ENCODE assay signal across 8 mouse cellular contexts in genomic region chr5:104571282-104571921, GRCm38 (mm10).
A peak's percentile ranks its signal among the peaks of the same experiment; 100 is the strongest.
DNase-seq lines count a peak whose midpoint lies in the region; ATAC-seq lines count a peak whose summit lies in the region.
"Not testable (repeated sequence)": the region's sequence is repeated elsewhere in the genome, so short reads cannot be mapped to it uniquely, and the experiment has no call there.

No protein-coding gene starts in this region.

- ATAC-seq in heart, embryonic 13.5 days (ENCODE audit: extremely low read depth, insufficient number of reproducible peaks, low FRiP score, low TSS enrichment): peak; percentile 98
- peak; percentile 99 for ATAC-seq in liver, embryonic 12.5 days
- ATAC-seq in stomach, embryonic 15.5 days (ENCODE audit: insufficient read depth, low FRiP score, low read depth): peak; percentile 99

- H3K36me3 ChIP-seq in heart, embryonic 13.5 days: peaks cover 24% of the 10 kb centered on the region
- peaks cover 11% of the 10 kb centered on the region for H3K36me3 ChIP-seq in liver, embryonic 12.5 days
- H3K36me3 ChIP-seq in stomach, embryonic 15.5 days: not testable (repeated sequence)

- DNase-seq in CD4-positive, CD25-positive, alpha-beta regulatory T cell, adult 2 months (ENCODE audit: low read depth, low spot score): peak; percentile 90
- peak; percentile 26 for DNase-seq in fat pad, adult 2 months (ENCODE audit: extremely low read depth, low read depth, low spot score)
- DNase-seq in kidney, postnatal 10 days: peak; percentile 86
- DNase-seq in natural killer cell, adult 2 months (ENCODE audit: low spot score in 2 of 2): peak; percentile 90 to 91

- peak overlapping the region; percentile 75 for H3K4me2 ChIP-seq in heart, embryonic 13.5 days
- peak overlapping the region; percentile 67 for H3K4me2 ChIP-seq in liver, embryonic 12.5 days
- H3K4me2 ChIP-seq in stomach, embryonic 15.5 days: peak overlapping the region; percentile 49

- peak overlapping the region; percentile 100 for H3K4me3 ChIP-seq in brown adipose tissue, adult 24 weeks (ENCODE audit: insufficient read depth, low read depth, low read length)
- peak overlapping the region; percentile 77 for H3K4me3 ChIP-seq in heart, embryonic 13.5 days
- H3K4me3 ChIP-seq in liver, embryonic 12.5 days: peak overlapping the region; percentile 72
- peak overlapping the region; percentile 69 for H3K4me3 ChIP-seq in stomach, embryonic 15.5 days (replicated peaks)

- H3K9me3 ChIP-seq in heart, embryonic 13.5 days: peaks cover 11% of the 10 kb centered on the region; the same call in 1 of the 2 replicates
- not testable (repeated sequence) for H3K9me3 ChIP-seq in liver, embryonic 12.5 days (replicated peaks); stomach, embryonic 15.5 days

- not testable (repeated sequence) for H3K4me1 ChIP-seq in brown adipose tissue, adult 24 weeks (ENCODE audit: control insufficient read depth, insufficient read depth, insufficient read length, low read length); heart, embryonic 13.5 days; liver, embryonic 12.5 days; stomach, embryonic 15.5 days

- H3K27me3 ChIP-seq in heart, embryonic 13.5 days (replicated peaks); liver, embryonic 12.5 days (replicated peaks); stomach, embryonic 15.5 days (replicated peaks): not testable (repeated sequence)

- H3K9ac ChIP-seq in heart, embryonic 13.5 days: peak overlapping the region; percentile 92
- H3K9ac ChIP-seq in liver, embryonic 12.5 days: peak overlapping the region; percentile 76
- H3K9ac ChIP-seq in stomach, embryonic 15.5 days: peak overlapping the region; percentile 76

- H3K27ac ChIP-seq in brown adipose tissue, adult 24 weeks (replicated peaks; ENCODE audit: low read depth, low read length): peak overlapping the region; percentile 88
- H3K27ac ChIP-seq in heart, embryonic 13.5 days (replicated peaks): peak overlapping the region; percentile 89
- H3K27ac ChIP-seq in liver, embryonic 12.5 days: peak overlapping the region; percentile 80
- H3K27ac ChIP-seq in stomach, embryonic 15.5 days: peak overlapping the region; percentile 91

- under 1% methylated on average over 18 of the region's 19 CpGs for WGBS in heart, embryonic 13.5 days
- WGBS in liver, embryonic 12.5 days (ENCODE audit: insufficient replicate concordance): under 1% methylated on average over 18 of the region's 19 CpGs
- WGBS in stomach, embryonic 15.5 days: under 1% methylated on average over 18 of the region's 19 CpGs

Comparison
In these comparisons a context has a peak if more than half of its experiments do, and no peak if none do; other contexts are left out.
1. Peak in every context shown above with its lines: DNase-seq, ATAC-seq, H3K4me3 ChIP-seq and H3K27ac ChIP-seq.
2. DNase-seq: peak in every context shown above with its lines; median percentile 90 in natural killer cell, adult 2 months; 90 in CD4-positive, CD25-positive, alpha-beta regulatory T cell, adult 2 months; 86 in kidney, postnatal 10 days; 26 in fat pad, adult 2 months.